Mouse (Mus musculus): ENCODE results near the gene Arid5b.

GRCm38 (mm10) chr10:68110182-68110581 lies 168.4 kb downstream of the Arid5b start:
- TF ChIP-seq CTCF (IDR thresholded peaks at IDR 0.05; ENCODE audit: borderline replicate concordance, control insufficient read depth, extremely low read depth, insufficient read depth, low read length, poor library complexity) (no peak), POLR2A (IDR thresholded peaks at IDR 0.05; ENCODE audit: control insufficient read depth, extremely low read depth, insufficient read depth, low read length, poor library complexity) (no peak)
